Mouse (Mus musculus) embryonic facial prominence, embryonic 11.5 days (tissue): ENCODE data around the gene Ss18l2. TPM values are rescaled to one million over a fixed set of nuclear protein-coding genes. Genes with fewer than 3 reads are reported as not detected.

Experiments used
- ATAC-seq: fragments of 200-750 bp; cut with Nextera tagmentation; replicated peaks from 2 replicates; pipeline ENCODE4 v1.8.0; 2017; ENCODE audit warnings: low read depth; ENCODE audit not compliant: insufficient number of reproducible peaks, low FRiP score, low TSS enrichment
- DNase-seq: peaks from one replicate; pipeline ENCODE4 v3.0.0-alpha.2; 2015; ENCODE audit warnings: low spot score
- H3K27ac ChIP-seq: fragments of 300-500 bp; sonication (generic); replicated peaks from 2 replicates; pipeline ENCODE4 v1.5.1; 2014; ENCODE audit warnings: mild to moderate bottlenecking, low read depth, low read length, control low read depth
- H3K27me3 ChIP-seq: fragments of 300-500 bp; sonication (generic); 2 replicates; pipeline ENCODE4 v1.6.1; 2014; ENCODE audit warnings: mild to moderate bottlenecking, low read length, moderate library complexity, mixed read lengths; ENCODE audit not compliant: control insufficient read depth, insufficient read depth
- H3K36me3 ChIP-seq: fragments of 300-500 bp; sonication (generic); replicated peaks from 2 replicates; pipeline ENCODE4 v1.6.1; 2014; ENCODE audit warnings: low read depth, mild to moderate bottlenecking, low read length, moderate library complexity, mixed read lengths; ENCODE audit not compliant: control insufficient read depth, insufficient read depth
- H3K4me1 ChIP-seq: fragments of 300-500 bp; sonication (generic); 2 replicates; pipeline ENCODE4 v1.6.1; 2014; ENCODE audit warnings: low read length, mixed read lengths; ENCODE audit not compliant: control insufficient read depth, insufficient read depth
- H3K4me2 ChIP-seq: fragments of 300-500 bp; sonication (generic); 2 replicates; pipeline ENCODE4 v1.6.1; 2014; ENCODE audit warnings: low read depth, mild to moderate bottlenecking, control low read depth, low read length, moderate library complexity
- H3K4me3 ChIP-seq: fragments of 300-500 bp; sonication (generic); 2 replicates; pipeline ENCODE4 v1.5.1; 2014; ENCODE audit warnings: low read depth, low read length, control low read depth
- H3K9ac ChIP-seq: fragments of 300-500 bp; sonication (generic); replicated peaks from 2 replicates; pipeline ENCODE4 v1.6.1; 2014; ENCODE audit warnings: mild to moderate bottlenecking, control low read depth, low read length
- H3K9me3 ChIP-seq: fragments of 300-500 bp; sonication (generic); replicated peaks from 2 replicates; pipeline ENCODE4 v1.6.1; 2016; ENCODE audit warnings: mild to moderate bottlenecking, low read length, inconsistent platforms, mixed read lengths; ENCODE audit not compliant: control insufficient read depth
- WGBS: fragments of 180-500 bp; shearing (Covaris S2); extraction: QIAGEN DNeasy Blood & Tissue Kit; methylation state at CpG from one replicate; pipeline ENCODE4 v1.1.7; 2014; 5-methylcytosine and 5-hydroxymethylcytosine counted together
- polyA plus RNA-seq: library from polyadenylated mRNA; unstranded; fragments of >200 nt; fragmentation: Nextera tagmentation; extraction: Ambion mirVana; gene quantifications from 2 replicates; pipeline ENCODE4 v1.2.1, GENCODE M21; 2014

The Ss18l2 gene
- 96.0 and 109 TPM in 2 replicates for polyA plus RNA-seq

- Histone ChIP-seq H3K36me3 (no peaks in the 10 kb centered on the region; the same call in 1 of the 2 replicates), H3K9ac (peak within 1 kb of the TSS; percentile 68), H3K4me1 (peaks cover 6% of the 10 kb centered on the region; the same call in 1 of the 2 replicates), H3K4me3 (peak within 1 kb of the TSS; percentile 62), H3K27me3 (no peaks in the 10 kb centered on the region), H3K27ac (peak within 1 kb of the TSS; percentile 47), H3K9me3 (no peaks in the 10 kb centered on the region), H3K4me2 (peak within 1 kb of the TSS; percentile 79)
- ATAC-seq (peak; percentile 96), DNase-seq (peak; percentile 100)
- WGBS, result 5% methylated on average over 37 of the region's 37 CpGs
Observed at GRCm38 (mm10) chr9:121709898-121710583, at the start of gene Ss18l2. Ss18l2 (plus strand) TSS chr9:121710329.

- ATAC-seq, result no peak
- DNase-seq, result no peak
- 70% methylated on average over 6 of the region's 6 CpGs for WGBS
Observed at GRCm38 (mm10) chr9:121663467-121663866, 46.7 kb upstream of the Ss18l2 start.

DNA sequence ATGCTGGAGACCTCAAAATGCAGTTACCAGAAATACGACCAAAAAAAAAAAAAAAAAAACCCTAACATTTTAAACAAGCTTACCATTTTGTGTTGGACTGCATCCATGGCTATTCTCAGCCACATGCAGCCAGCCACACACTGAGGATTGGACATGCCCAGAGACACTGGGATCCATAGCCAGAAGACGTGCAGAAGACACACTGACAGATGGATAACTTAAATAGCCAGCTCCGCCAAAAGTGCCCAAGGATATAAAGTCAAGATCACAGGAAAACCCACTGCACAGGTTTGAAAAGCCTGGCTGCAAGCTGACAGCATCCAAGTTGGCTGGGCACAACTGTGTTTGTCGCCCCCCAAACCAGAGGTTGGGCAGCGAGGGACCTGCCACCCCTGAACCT lies 46.0 kb upstream of the Ss18l2 start:
- 91% methylated on average over 5 of the region's 5 CpGs for WGBS
- no peak overlapping the region for H3K9ac ChIP-seq

More at GRCm38 (mm10) chr9:121663467-121663866, 46.7 kb upstream of the Ss18l2 start:
- Histone ChIP-seq H3K36me3 (no peaks in the 10 kb centered on the region), H3K4me3 (no peak overlapping the region), H3K9ac (no peak overlapping the region), H3K4me2 (no peak overlapping the region), H3K9me3 (no peaks in the 10 kb centered on the region), H3K27ac (no peak overlapping the region), H3K4me1 (no peaks in the 10 kb centered on the region), H3K27me3 (no peaks in the 10 kb centered on the region)

DNA sequence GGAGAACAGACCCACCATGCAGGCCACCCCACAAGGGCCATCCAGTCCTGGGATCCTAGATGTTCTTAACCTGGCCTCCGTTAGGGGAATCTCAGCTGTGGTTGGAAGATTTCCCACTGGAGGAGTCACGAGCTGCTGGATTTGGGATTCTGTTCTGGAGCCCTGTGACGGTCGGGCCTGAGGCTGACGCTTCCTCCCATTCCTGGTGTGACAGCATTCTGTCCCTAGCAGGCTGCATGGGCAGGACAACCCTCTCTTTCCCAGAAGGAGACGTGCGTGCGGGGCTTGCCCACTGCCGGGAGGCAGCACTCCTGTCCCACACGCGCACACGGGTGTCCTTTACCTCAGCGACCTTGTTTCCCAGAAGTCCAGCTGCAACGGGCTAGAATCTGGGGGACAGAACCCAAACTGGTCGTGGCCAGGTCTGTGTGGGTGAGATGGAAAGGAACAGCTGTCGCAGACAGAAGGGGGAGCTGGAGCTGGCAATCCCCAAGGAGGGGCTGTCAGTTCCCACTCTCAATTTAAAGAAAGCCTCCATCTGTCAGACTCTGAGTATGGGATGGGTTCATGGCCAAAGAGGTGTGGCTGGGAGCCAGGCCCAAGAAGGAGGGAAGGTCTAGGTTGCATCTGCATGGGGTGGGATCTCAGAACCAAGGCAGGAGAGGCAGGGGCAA lies 43.0 kb upstream of the Ss18l2 start:
- no peaks in the 10 kb centered on the region for H3K27me3 ChIP-seq
- no peak overlapping the region for H3K9ac ChIP-seq
- H3K4me2 ChIP-seq, result no peak overlapping the region
- H3K9me3 ChIP-seq, result no peaks in the 10 kb centered on the region
- H3K27ac ChIP-seq, result no peak overlapping the region
- WGBS, result 71% methylated on average over 16 of the region's 16 CpGs
- H3K4me1 ChIP-seq, result no peaks in the 10 kb centered on the region
- DNase-seq (no peak), ATAC-seq (0 out of 2 replicates have a peak, but pooled peaks have one; percentile 4)
- H3K4me3 ChIP-seq, result no peak overlapping the region
- no peaks in the 10 kb centered on the region for H3K36me3 ChIP-seq

More for the DNA sequence above, 46.0 kb upstream of the Ss18l2 start:
- Histone ChIP-seq H3K27me3 (no peaks in the 10 kb centered on the region), H3K4me2 (no peak overlapping the region), H3K4me1 (no peaks in the 10 kb centered on the region), H3K9me3 (no peaks in the 10 kb centered on the region), H3K36me3 (no peaks in the 10 kb centered on the region), H3K4me3 (no peak overlapping the region), H3K27ac (no peak overlapping the region)
- ATAC-seq (no peak), DNase-seq (no peak)

DNA sequence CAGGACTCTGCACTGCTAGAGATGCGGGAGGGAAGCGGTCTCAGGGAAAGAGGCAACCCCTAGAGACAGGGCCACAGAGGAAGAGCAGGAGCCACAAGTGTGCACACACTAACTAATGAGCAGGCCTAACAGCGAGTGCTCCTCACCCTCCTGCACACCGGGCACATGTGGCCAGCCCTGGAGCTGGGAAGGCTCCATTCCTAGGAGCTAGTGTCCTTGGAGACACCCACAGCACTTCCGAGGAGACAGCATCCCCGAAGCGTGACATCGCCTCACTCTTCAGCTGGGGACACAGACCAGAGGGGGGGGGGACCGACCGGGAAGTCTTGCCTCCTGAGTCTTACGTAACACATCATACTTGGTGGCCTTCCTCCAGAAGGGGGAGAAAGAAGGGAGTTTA lies 42.3 kb upstream of the Ss18l2 start:
- H3K4me1 ChIP-seq, result no peaks in the 10 kb centered on the region
- H3K4me3 ChIP-seq, result no peak overlapping the region
- WGBS, result 80% methylated on average over 11 of the region's 11 CpGs
- H3K27ac ChIP-seq, result no peak overlapping the region
- H3K9me3 ChIP-seq, result no peaks in the 10 kb centered on the region
- DNase-seq (no peak), ATAC-seq (0 out of 2 replicates have a peak, but pooled peaks have one; percentile 1)
- no peak overlapping the region for H3K9ac ChIP-seq
- no peaks in the 10 kb centered on the region for H3K36me3 ChIP-seq
- H3K27me3 ChIP-seq, result no peaks in the 10 kb centered on the region
- H3K4me2 ChIP-seq, result no peak overlapping the region

DNA sequence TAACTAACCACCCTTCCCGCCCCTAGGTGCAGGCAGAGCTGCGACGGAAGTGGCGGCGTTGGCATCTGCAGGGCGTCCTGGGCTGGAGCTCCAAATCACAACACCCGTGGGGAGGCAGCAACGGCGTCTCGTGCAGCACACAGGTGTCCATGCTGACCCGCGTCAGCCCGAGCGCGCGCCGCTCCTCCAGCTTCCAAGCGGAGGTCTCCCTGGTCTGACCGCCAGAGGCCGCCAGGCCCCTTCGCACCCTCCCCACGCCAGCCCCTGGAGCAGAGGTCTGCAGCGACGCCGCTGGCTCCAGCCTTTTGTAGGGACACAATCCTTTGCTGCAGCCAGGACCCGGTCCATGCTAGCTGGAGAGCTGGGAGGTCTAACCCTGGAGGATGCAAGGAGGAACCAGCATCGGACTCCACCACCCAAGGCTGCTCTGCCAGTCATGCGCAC lies 40.8 kb upstream of the Ss18l2 start:
- Histone ChIP-seq H3K27ac (no peak overlapping the region), H3K4me1 (no peaks in the 10 kb centered on the region)

GRCm38 (mm10) chr9:121671300-121671699 lies 38.8 kb upstream of the Ss18l2 start:
- Histone ChIP-seq H3K9ac (no peak overlapping the region), H3K36me3 (no peaks in the 10 kb centered on the region), H3K27ac (no peak overlapping the region), H3K27me3 (no peaks in the 10 kb centered on the region), H3K4me1 (no peaks in the 10 kb centered on the region), H3K9me3 (no peaks in the 10 kb centered on the region), H3K4me3 (no peak overlapping the region), H3K4me2 (no peak overlapping the region)
- DNase-seq (peak; percentile 81), ATAC-seq (no peak)
- WGBS, result 23% methylated on average over 7 of the region's 7 CpGs

More for the DNA sequence above, 40.8 kb upstream of the Ss18l2 start:
- Histone ChIP-seq H3K4me2 (peak overlapping the region; percentile 42), H3K9ac (peak overlapping the region; percentile 10; the same call in 1 of the 2 replicates), H3K4me3 (peak overlapping the region; percentile 5), H3K9me3 (no peaks in the 10 kb centered on the region), H3K36me3 (no peaks in the 10 kb centered on the region), H3K27me3 (no peaks in the 10 kb centered on the region)
- peak; percentile 83 for DNase-seq
- WGBS, result under 1% methylated on average over 28 of the region's 28 CpGs
- no peak; the same call in 1 of the 2 replicates for ATAC-seq

GRCm38 (mm10) chr9:121672311-121672710 lies 37.8 kb upstream of the Ss18l2 start:
- Histone ChIP-seq H3K36me3 (no peaks in the 10 kb centered on the region), H3K4me1 (no peaks in the 10 kb centered on the region), H3K4me3 (no peak overlapping the region), H3K9me3 (no peaks in the 10 kb centered on the region), H3K4me2 (no peak overlapping the region), H3K9ac (no peak overlapping the region), H3K27me3 (no peaks in the 10 kb centered on the region), H3K27ac (no peak overlapping the region)
- no peak for DNase-seq
- WGBS, result 56% methylated on average over 5 of the region's 5 CpGs
- no peak for ATAC-seq
